Mouse (Mus musculus) megakaryocyte progenitor cell, adult 5-6 weeks (primary cell): Measurements from ENCODE around the gene Gm17124. TPM values are rescaled to one million over a fixed set of nuclear protein-coding genes. Genes with fewer than 3 reads are reported as not detected.
"Not testable (repeated sequence)": the region's sequence is repeated elsewhere in the genome, so short reads cannot be mapped to it uniquely, and the experiment has no call there.

Source experiments
- ATAC-seq: replicated peaks from 2 replicates; pipeline ENCODE4 v1.8.0; 2016; ENCODE audit warnings: mild to moderate bottlenecking, moderate TSS enrichment, inconsistent platforms; ENCODE audit not compliant: poor library complexity
- total RNA-seq, 2 experiments: library from RNA; stranded (forward) in 1 of 2; stranded (reverse) in 1 of 2; fragments of 157-497, 149-512 nt in 1 of 2; fragments of 200-1000 nt in 1 of 2; gene quantifications; 2 replicates each; pipeline versions ENCODE4 v1.2.3 to v1.2.4; 2015 to 2017

Gm17124 gene
- total RNA-seq (2015) (not detected in 2 replicates), total RNA-seq (2017) (not detected in 2 replicates)

DNA sequence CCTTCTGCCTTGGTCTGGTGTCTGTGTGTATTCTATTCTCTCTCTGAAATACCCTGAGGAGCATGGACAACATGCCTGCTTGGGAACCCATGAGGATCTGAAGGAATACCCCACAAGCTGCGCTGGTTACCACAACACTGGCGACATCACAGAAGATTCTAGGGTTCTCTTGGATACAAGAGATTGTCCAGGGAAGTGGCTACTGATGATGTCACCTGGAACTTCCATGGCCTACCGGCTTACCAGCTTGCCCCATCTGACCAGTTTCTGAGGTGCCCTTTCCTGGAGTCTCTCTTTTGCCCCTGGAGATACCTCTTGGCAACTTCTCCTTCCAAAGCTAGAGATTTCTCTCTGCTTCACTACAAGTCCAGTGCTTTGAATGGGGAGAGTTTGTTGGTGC lies at the start of gene Gm17124:
Gene Gm17124, minus strand, starts transcription at position 101 of the 400 bp plus-strand sequence.
- not testable (repeated sequence) for ATAC-seq

DNA sequence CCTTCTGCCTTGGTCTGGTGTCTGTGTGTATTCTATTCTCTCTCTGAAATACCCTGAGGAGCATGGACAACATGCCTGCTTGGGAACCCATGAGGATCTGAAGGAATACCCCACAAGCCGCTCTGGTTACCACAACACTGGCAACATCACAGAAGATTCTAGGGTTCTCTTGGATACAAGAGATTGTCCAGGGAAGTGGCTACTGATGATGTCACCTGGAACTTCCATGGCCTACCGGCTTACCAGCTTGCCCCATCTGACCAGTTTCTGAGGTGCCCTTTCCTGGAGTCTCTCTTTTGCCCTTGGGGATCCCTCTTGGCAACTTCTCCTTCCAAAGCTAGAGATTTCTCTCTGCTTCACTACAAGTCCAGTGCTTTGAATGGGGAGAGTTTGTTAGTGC lies 42.1 kb upstream of the Gm17124 start, which contains the start of gene Gm3633:
Gene Gm3633, minus strand, starts transcription at position 101 of the 400 bp plus-strand sequence.
- not testable (repeated sequence) for ATAC-seq

Other genes starting within 250 kb of the Gm17124 start
- not detected in 2 replicates for gene Gm8005, start 160.2 kb downstream of the Gm17124 start, total RNA-seq (2015)
- gene Gm8005, start 160.2 kb downstream of the Gm17124 start, total RNA-seq (2017) = not detected in 2 replicates
- gene Gm8011, start 136.0 kb downstream of the Gm17124 start, total RNA-seq (2015) = not detected in 2 replicates
- not detected in 2 replicates for gene Gm8011, start 136.0 kb downstream of the Gm17124 start, total RNA-seq (2017)
- not detected in 2 replicates for gene Gm8020, start 97.5 kb downstream of the Gm17124 start, total RNA-seq (2015)
- gene Gm8020, start 97.5 kb downstream of the Gm17124 start, total RNA-seq (2017) = not detected in 2 replicates
- gene Gm8024, start 75.6 kb downstream of the Gm17124 start, total RNA-seq (2015) = not detected in 2 replicates
- gene Gm8024, start 75.6 kb downstream of the Gm17124 start, total RNA-seq (2017) = not detected in 2 replicates
- gene Gm3633, start 42.0 kb upstream of the Gm17124 start, total RNA-seq (2015) = not detected in 2 replicates
- gene Gm3633, start 42.0 kb upstream of the Gm17124 start, total RNA-seq (2017) = not detected in 2 replicates
- not detected in 2 replicates for gene Gm10378, start 56.1 kb upstream of the Gm17124 start, total RNA-seq (2015)
- gene Gm10378, start 56.1 kb upstream of the Gm17124 start, total RNA-seq (2017) = not detected in 2 replicates
- not detected in 2 replicates for gene Gm3015, start 168.9 kb upstream of the Gm17124 start, total RNA-seq (2015)
- not detected in 2 replicates for gene Gm3015, start 168.9 kb upstream of the Gm17124 start, total RNA-seq (2017)
- not detected in 2 replicates for gene Gm10377, start 198.1 kb upstream of the Gm17124 start, total RNA-seq (2015)
- gene Gm10377, start 198.1 kb upstream of the Gm17124 start, total RNA-seq (2017) = not detected in 2 replicates